Mouse (Mus musculus): ENCODE results near the gene Ylpm1. TPM values are rescaled to one million over a fixed set of nuclear protein-coding genes. Genes with fewer than 3 reads are reported as not detected.
A peak's percentile ranks its signal among the peaks of the same experiment; 100 is the strongest.

Gene Ylpm1
- polyA plus RNA-seq, 1 experiment from 2014 or later = 45.3 TPM

GRCm38 (mm10) chr12:84996501-84997398 is 629 bp downstream of the Ylpm1 start:
- DNase-seq (ENCODE audit: low spot score) (peak; percentile 29), ATAC-seq (replicated peaks; ENCODE audit: insufficient number of reproducible peaks, low FRiP score, low TSS enrichment, low read depth) (peak; percentile 20)
- WGBS = 1% methylated on average over 42 of the region's 44 CpGs
- no peaks in the 10 kb centered on the region for H3K36me3 ChIP-seq (replicated peaks; ENCODE audit: control insufficient read depth, insufficient read depth, low read depth, low read length)
- H3K27me3 ChIP-seq (ENCODE audit: control insufficient read depth, insufficient read depth, low read length) = no peaks in the 10 kb centered on the region
- peak overlapping the region; percentile 96 for H3K4me2 ChIP-seq (ENCODE audit: low read depth, low read length)
- H3K9me3 ChIP-seq (replicated peaks; ENCODE audit: control insufficient read depth, low read length) = no peaks in the 10 kb centered on the region
- peak overlapping the region; percentile 96 for H3K9ac ChIP-seq (replicated peaks; ENCODE audit: low read length)
- peaks cover 3% of the 10 kb centered on the region; the same call in 1 of the 2 replicates for H3K4me1 ChIP-seq (ENCODE audit: control insufficient read depth, insufficient read depth, low read length)
- 0 out of 2 replicates have a peak overlapping the region, but pooled peaks have one; percentile 9 for H3K27ac ChIP-seq (replicated peaks; ENCODE audit: low read depth, low read length)
- H3K4me3 ChIP-seq (ENCODE audit: low read depth, low read length) = peak overlapping the region; percentile 97

- no peak overlapping the region for H3K9ac ChIP-seq (replicated peaks; ENCODE audit: low read length)
- H3K4me1 ChIP-seq (ENCODE audit: control insufficient read depth, insufficient read depth, low read length) = peaks cover 3% of the 10 kb centered on the region; the same call in 1 of the 2 replicates
- no peaks in the 10 kb centered on the region for H3K9me3 ChIP-seq (replicated peaks; ENCODE audit: control insufficient read depth, low read length)
- H3K4me3 ChIP-seq (ENCODE audit: low read depth, low read length) = peak overlapping the region; percentile 24
- no peak overlapping the region for H3K27ac ChIP-seq (replicated peaks; ENCODE audit: low read depth, low read length)
- H3K27me3 ChIP-seq (ENCODE audit: control insufficient read depth, insufficient read depth, low read length) = no peaks in the 10 kb centered on the region
- peak overlapping the region; percentile 96; the same call in 1 of the 2 replicates for H3K4me2 ChIP-seq (ENCODE audit: low read depth, low read length)
- H3K36me3 ChIP-seq (replicated peaks; ENCODE audit: control insufficient read depth, insufficient read depth, low read depth, low read length) = no peaks in the 10 kb centered on the region
- ATAC-seq (replicated peaks; ENCODE audit: insufficient number of reproducible peaks, low FRiP score, low TSS enrichment, low read depth) (no peak), DNase-seq (ENCODE audit: low spot score) (no peak)
Observed at GRCm38 (mm10) chr12:84999053-84999452, 2.9 kb downstream of the Ylpm1 start.

GRCm38 (mm10) chr12:85006206-85006605 is 10.1 kb downstream of the Ylpm1 start:
- Histone ChIP-seq H3K4me3 (ENCODE audit: low read depth, low read length) (no peak overlapping the region), H3K4me1 (ENCODE audit: control insufficient read depth, insufficient read depth, low read length) (no peaks in the 10 kb centered on the region), H3K9ac (replicated peaks; ENCODE audit: low read length) (no peak overlapping the region), H3K27me3 (ENCODE audit: control insufficient read depth, insufficient read depth, low read length) (no peaks in the 10 kb centered on the region), H3K9me3 (replicated peaks; ENCODE audit: control insufficient read depth, low read length) (no peaks in the 10 kb centered on the region), H3K4me2 (ENCODE audit: low read depth, low read length) (no peak overlapping the region), H3K36me3 (replicated peaks; ENCODE audit: control insufficient read depth, insufficient read depth, low read depth, low read length) (no peaks in the 10 kb centered on the region), H3K27ac (replicated peaks; ENCODE audit: low read depth, low read length) (no peak overlapping the region)
- no peak for ATAC-seq (replicated peaks; ENCODE audit: insufficient number of reproducible peaks, low FRiP score, low TSS enrichment, low read depth)
- no peak for DNase-seq (ENCODE audit: low spot score)
- WGBS = 95% methylated on average over 1 of the region's 1 CpGs

- no peaks in the 10 kb centered on the region for H3K4me1 ChIP-seq (ENCODE audit: control insufficient read depth, insufficient read depth, low read length)
- no peaks in the 10 kb centered on the region for H3K27me3 ChIP-seq (ENCODE audit: control insufficient read depth, insufficient read depth, low read length)
- no peak overlapping the region for H3K27ac ChIP-seq (replicated peaks; ENCODE audit: low read depth, low read length)
- DNase-seq (ENCODE audit: low spot score) = no peak
- ATAC-seq (replicated peaks; ENCODE audit: insufficient number of reproducible peaks, low FRiP score, low TSS enrichment, low read depth) = no peak
- no peak overlapping the region for H3K9ac ChIP-seq (replicated peaks; ENCODE audit: low read length)
- no peak overlapping the region for H3K4me3 ChIP-seq (ENCODE audit: low read depth, low read length)
- H3K9me3 ChIP-seq (replicated peaks; ENCODE audit: control insufficient read depth, low read length) = no peaks in the 10 kb centered on the region
- no peaks in the 10 kb centered on the region for H3K36me3 ChIP-seq (replicated peaks; ENCODE audit: control insufficient read depth, insufficient read depth, low read depth, low read length)
- no peak overlapping the region for H3K4me2 ChIP-seq (ENCODE audit: low read depth, low read length)
Observed at GRCm38 (mm10) chr12:85007021-85007420, 10.9 kb downstream of the Ylpm1 start.

GRCm38 (mm10) chr12:85009776-85010175 is 13.7 kb downstream of the Ylpm1 start:
- no peak overlapping the region for H3K4me3 ChIP-seq (ENCODE audit: low read depth, low read length)
- H3K36me3 ChIP-seq (replicated peaks; ENCODE audit: control insufficient read depth, insufficient read depth, low read depth, low read length) = peaks cover 4% of the 10 kb centered on the region
- no peak overlapping the region for H3K9ac ChIP-seq (replicated peaks; ENCODE audit: low read length)
- no peaks in the 10 kb centered on the region for H3K27me3 ChIP-seq (ENCODE audit: control insufficient read depth, insufficient read depth, low read length)
- H3K27ac ChIP-seq (replicated peaks; ENCODE audit: low read depth, low read length) = no peak overlapping the region
- DNase-seq (ENCODE audit: low spot score) (no peak), ATAC-seq (replicated peaks; ENCODE audit: insufficient number of reproducible peaks, low FRiP score, low TSS enrichment, low read depth) (no peak)
- WGBS = 83% methylated on average over 1 of the region's 1 CpGs
- no peak overlapping the region for H3K4me2 ChIP-seq (ENCODE audit: low read depth, low read length)
- H3K9me3 ChIP-seq (replicated peaks; ENCODE audit: control insufficient read depth, low read length) = no peaks in the 10 kb centered on the region
- H3K4me1 ChIP-seq (ENCODE audit: control insufficient read depth, insufficient read depth, low read length) = no peaks in the 10 kb centered on the region

- no peak for DNase-seq (ENCODE audit: low spot score)
- Histone ChIP-seq H3K9ac (replicated peaks; ENCODE audit: low read length) (no peak overlapping the region), H3K4me2 (ENCODE audit: low read depth, low read length) (no peak overlapping the region), H3K4me1 (ENCODE audit: control insufficient read depth, insufficient read depth, low read length) (no peaks in the 10 kb centered on the region), H3K36me3 (replicated peaks; ENCODE audit: control insufficient read depth, insufficient read depth, low read depth, low read length) (peaks cover 8% of the 10 kb centered on the region), H3K27me3 (ENCODE audit: control insufficient read depth, insufficient read depth, low read length) (no peaks in the 10 kb centered on the region), H3K27ac (replicated peaks; ENCODE audit: low read depth, low read length) (no peak overlapping the region), H3K4me3 (ENCODE audit: low read depth, low read length) (no peak overlapping the region), H3K9me3 (replicated peaks; ENCODE audit: control insufficient read depth, low read length) (no peaks in the 10 kb centered on the region)
- ATAC-seq (replicated peaks; ENCODE audit: insufficient number of reproducible peaks, low FRiP score, low TSS enrichment, low read depth) = no peak
- WGBS = 88% methylated on average over 2 of the region's 2 CpGs
Observed at GRCm38 (mm10) chr12:85010541-85010940, 14.4 kb downstream of the Ylpm1 start.

- no peaks in the 10 kb centered on the region for H3K9me3 ChIP-seq (replicated peaks; ENCODE audit: control insufficient read depth, low read length)
- no peak overlapping the region for H3K9ac ChIP-seq (replicated peaks; ENCODE audit: low read length)
- no peak overlapping the region for H3K4me2 ChIP-seq (ENCODE audit: low read depth, low read length)
- H3K36me3 ChIP-seq (replicated peaks; ENCODE audit: control insufficient read depth, insufficient read depth, low read depth, low read length) = peaks cover 8% of the 10 kb centered on the region
- H3K4me1 ChIP-seq (ENCODE audit: control insufficient read depth, insufficient read depth, low read length) = no peaks in the 10 kb centered on the region
- ATAC-seq (replicated peaks; ENCODE audit: insufficient number of reproducible peaks, low FRiP score, low TSS enrichment, low read depth) (no peak), DNase-seq (ENCODE audit: low spot score) (no peak)
- 93% methylated on average over 2 of the region's 2 CpGs for WGBS
- H3K4me3 ChIP-seq (ENCODE audit: low read depth, low read length) = no peak overlapping the region
- no peaks in the 10 kb centered on the region for H3K27me3 ChIP-seq (ENCODE audit: control insufficient read depth, insufficient read depth, low read length)
- H3K27ac ChIP-seq (replicated peaks; ENCODE audit: low read depth, low read length) = no peak overlapping the region
Observed at GRCm38 (mm10) chr12:85012185-85012584, 16.1 kb downstream of the Ylpm1 start.

GRCm38 (mm10) chr12:85022071-85022470 is 25.9 kb downstream of the Ylpm1 start:
- H3K4me2 ChIP-seq (ENCODE audit: low read depth, low read length) = no peak overlapping the region
- H3K4me3 ChIP-seq (ENCODE audit: low read depth, low read length) = no peak overlapping the region
- no peaks in the 10 kb centered on the region for H3K36me3 ChIP-seq (replicated peaks; ENCODE audit: control insufficient read depth, insufficient read depth, low read depth, low read length)
- DNase-seq (ENCODE audit: low spot score) (no peak), ATAC-seq (replicated peaks; ENCODE audit: insufficient number of reproducible peaks, low FRiP score, low TSS enrichment, low read depth) (no peak)
- H3K4me1 ChIP-seq (ENCODE audit: control insufficient read depth, insufficient read depth, low read length) = no peaks in the 10 kb centered on the region
- no peaks in the 10 kb centered on the region for H3K27me3 ChIP-seq (ENCODE audit: control insufficient read depth, insufficient read depth, low read length)
- H3K9ac ChIP-seq (replicated peaks; ENCODE audit: low read length) = no peak overlapping the region
- H3K9me3 ChIP-seq (replicated peaks; ENCODE audit: control insufficient read depth, low read length) = no peaks in the 10 kb centered on the region
- no peak overlapping the region for H3K27ac ChIP-seq (replicated peaks; ENCODE audit: low read depth, low read length)
- WGBS = 92% methylated on average over 1 of the region's 1 CpGs
